Mouse (Mus musculus) midbrain, embryonic 11.5 days (tissue): ENCODE measurements around the gene Clec12a. TPM values are rescaled to one million over a fixed set of nuclear protein-coding genes. Genes with fewer than 3 reads are reported as not detected.
A peak's percentile ranks its signal among the peaks of the same experiment; 100 is the strongest.

Experiments
- ATAC-seq: fragments of 200-750 bp; cut with Nextera tagmentation; 2 replicates; pipeline ENCODE4 v1.8.0; 2017; ENCODE audit warnings: moderate TSS enrichment, moderate library complexity; ENCODE audit not compliant: low FRiP score
- DNase-seq: peaks from one replicate; pipeline ENCODE4 v3.0.0; 2015; ENCODE audit warnings: low spot score; ENCODE audit errors: missing footprints
- H3K27ac ChIP-seq: fragments of 300-500 bp; sonication (generic); 2 replicates; pipeline ENCODE4 v1.5.1; 2014; ENCODE audit warnings: low read depth, low read length
- H3K27me3 ChIP-seq: fragments of 300-500 bp; sonication (generic); 2 replicates; pipeline ENCODE4 v1.6.1; 2014; ENCODE audit warnings: mild to moderate bottlenecking, low read length, moderate library complexity, mixed read lengths; ENCODE audit not compliant: control insufficient read depth, insufficient read depth
- H3K36me3 ChIP-seq: fragments of 300-500 bp; sonication (generic); 2 replicates; pipeline ENCODE4 v1.6.1; 2014; ENCODE audit warnings: mild to moderate bottlenecking, low read length, moderate library complexity, mixed read lengths; ENCODE audit not compliant: control insufficient read depth, insufficient read depth
- H3K4me1 ChIP-seq: fragments of 300-500 bp; sonication (generic); 2 replicates; pipeline ENCODE4 v1.6.1; 2014; ENCODE audit warnings: low read length; ENCODE audit not compliant: control insufficient read depth, insufficient read depth
- H3K4me2 ChIP-seq: fragments of 300-500 bp; sonication (generic); 2 replicates; pipeline ENCODE4 v1.6.1; 2014; ENCODE audit warnings: mild to moderate bottlenecking, moderate library complexity
- H3K4me3 ChIP-seq: fragments of 300-500 bp; sonication (generic); 2 replicates; pipeline ENCODE4 v1.5.1; 2014; ENCODE audit warnings: low read depth, low read length
- H3K9ac ChIP-seq: fragments of 300-500 bp; sonication (generic); 2 replicates; pipeline ENCODE4 v1.6.1; 2014; ENCODE audit warnings: low read length
- H3K9me3 ChIP-seq: fragments of 300-500 bp; sonication (generic); 2 replicates; pipeline ENCODE4 v1.6.1; 2016; ENCODE audit warnings: low read length; ENCODE audit not compliant: control insufficient read depth
- WGBS: fragments of 180-500 bp; shearing (Covaris S2); extraction: QIAGEN DNeasy Blood & Tissue Kit; methylation state at CpG from one replicate; pipeline ENCODE4 v1.1.7; 2014; 5-methylcytosine and 5-hydroxymethylcytosine counted together
- polyA plus RNA-seq: library from polyadenylated mRNA; unstranded; fragments of >200 nt; fragmentation: Nextera tagmentation; extraction: Ambion mirVana; gene quantifications from 2 replicates; pipeline ENCODE4 v1.2.1, GENCODE M21; 2014

The Clec12a gene
- polyA plus RNA-seq, 1 experiment from 2014 or later = 0.10 TPM

DNA sequence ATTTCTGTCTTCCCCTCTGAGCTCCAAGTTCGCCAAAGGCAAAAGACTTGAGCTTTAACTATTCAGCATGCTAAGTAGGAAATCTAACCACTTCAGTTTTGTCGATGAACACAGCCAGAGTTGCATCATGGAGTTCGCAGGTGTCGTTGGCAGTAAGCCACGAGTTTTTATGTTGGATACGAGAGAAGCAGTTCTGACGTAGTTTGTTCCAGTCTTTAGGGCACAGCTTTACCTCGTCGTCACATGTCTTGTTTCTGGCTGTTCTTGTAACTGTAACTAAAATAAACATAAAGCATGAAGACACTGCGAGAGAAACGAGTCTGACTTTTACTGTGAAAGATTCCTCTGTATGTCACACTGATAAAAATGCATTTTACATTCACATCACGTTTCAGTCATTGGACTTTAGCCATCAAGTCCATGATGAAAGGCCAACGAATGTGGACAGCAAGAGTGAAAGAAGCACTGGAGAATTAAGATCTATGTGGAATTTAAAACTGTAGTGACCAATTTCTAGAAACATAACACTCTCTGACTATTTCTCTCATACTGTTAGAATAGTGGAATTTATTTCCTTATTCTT, 15.8 kb upstream of the Clec12a start:
- no peaks in the 10 kb centered on the region for H3K36me3 ChIP-seq
- H3K27me3 ChIP-seq = no peaks in the 10 kb centered on the region
- DNase-seq = no peak
- H3K4me2 ChIP-seq = no peak overlapping the region
- no peaks in the 10 kb centered on the region for H3K9me3 ChIP-seq
- no peak overlapping the region for H3K27ac ChIP-seq
- no peaks in the 10 kb centered on the region for H3K4me1 ChIP-seq
- H3K9ac ChIP-seq = no peak overlapping the region
- no peak for ATAC-seq
- WGBS = 86% methylated on average over 13 of the region's 13 CpGs
- no peak overlapping the region for H3K4me3 ChIP-seq

DNA sequence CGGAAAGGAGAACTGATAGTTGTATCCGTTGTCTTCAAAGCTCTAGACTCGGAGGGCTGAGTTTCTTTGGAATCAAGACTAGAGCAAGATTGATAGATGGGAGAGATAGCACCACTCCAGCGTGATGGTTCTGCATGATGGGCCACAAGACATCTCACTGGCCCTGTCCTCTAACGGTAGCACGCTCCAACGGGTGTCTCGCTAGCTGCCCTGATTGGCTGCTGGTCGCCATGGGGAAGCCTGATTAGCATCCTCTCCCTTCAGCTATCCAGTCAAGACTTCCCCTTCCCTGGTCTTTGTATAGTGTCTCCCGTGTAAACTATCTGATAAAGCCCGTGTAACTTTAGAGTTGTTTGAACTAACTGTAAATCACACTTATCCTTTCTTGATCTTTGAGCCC, 10.9 kb upstream of the Clec12a start, which contains the start of gene 4922502D21Rik:
Gene 4922502D21Rik (minus strand): TSS at position 187 of the 400 bp plus-strand sequence.
- Histone ChIP-seq H3K4me1 (no peaks in the 10 kb centered on the region), H3K27ac (no peak within 1 kb of the TSS), H3K27me3 (no peaks in the 10 kb centered on the region), H3K36me3 (no peaks in the 10 kb centered on the region), H3K4me3 (no peak within 1 kb of the TSS), H3K9me3 (no peaks in the 10 kb centered on the region), H3K9ac (no peak within 1 kb of the TSS), H3K4me2 (no peak within 1 kb of the TSS)
- DNase-seq (no peak), ATAC-seq (no peak)
- 52% methylated on average over 11 of the region's 11 CpGs for WGBS

DNA sequence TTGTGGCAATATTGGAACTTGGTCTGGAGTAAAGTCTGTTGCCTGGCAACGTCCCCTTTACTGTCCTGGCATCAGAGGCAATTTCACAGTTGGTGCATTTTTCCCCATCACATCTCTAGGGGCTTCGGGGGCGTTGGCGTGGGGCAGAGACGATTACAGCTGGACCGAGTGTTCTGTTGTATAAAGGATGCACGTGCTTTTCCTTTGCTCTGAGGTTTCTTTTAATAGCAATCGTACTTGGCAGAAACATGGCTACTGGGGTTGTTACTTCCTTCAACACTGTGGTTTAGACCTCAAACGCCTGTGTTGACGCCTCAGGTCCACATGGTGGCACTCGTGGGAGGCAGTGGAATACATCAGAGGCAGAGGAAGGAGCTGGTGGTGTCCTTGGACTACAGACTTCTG, 8.8 kb upstream of the Clec12a start:
- H3K27me3 ChIP-seq = no peaks in the 10 kb centered on the region
- no peak overlapping the region for H3K4me2 ChIP-seq
- no peaks in the 10 kb centered on the region for H3K4me1 ChIP-seq
- no peak for DNase-seq
- H3K9me3 ChIP-seq = no peaks in the 10 kb centered on the region
- WGBS = 42% methylated on average over 11 of the region's 11 CpGs
- no peaks in the 10 kb centered on the region for H3K36me3 ChIP-seq
- H3K27ac ChIP-seq = no peak overlapping the region
- ATAC-seq = peak; percentile 83
- no peak overlapping the region for H3K9ac ChIP-seq
- no peak overlapping the region for H3K4me3 ChIP-seq

DNA sequence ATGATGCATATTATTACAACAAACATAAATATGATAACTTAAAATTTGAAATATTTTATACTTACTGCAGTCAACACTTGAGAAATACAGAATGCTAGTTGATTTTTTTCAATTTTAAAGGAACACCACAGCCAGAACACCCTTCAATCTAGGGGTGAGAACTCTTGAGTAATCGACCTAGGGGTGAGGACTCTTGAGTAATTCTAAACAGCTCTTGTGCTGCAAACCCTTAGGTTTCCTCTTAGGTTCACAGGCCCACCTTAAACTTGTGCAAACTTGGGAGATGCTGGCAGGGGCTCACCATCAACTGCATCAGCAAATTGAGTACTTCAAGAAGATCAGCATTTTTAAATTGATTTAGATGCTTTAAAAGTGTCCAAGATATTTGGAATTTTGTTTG, 4.7 kb upstream of the Clec12a start:
- no peak for DNase-seq
- no peak overlapping the region for H3K4me2 ChIP-seq
- no peak overlapping the region for H3K9ac ChIP-seq
- no peaks in the 10 kb centered on the region for H3K36me3 ChIP-seq
- H3K4me3 ChIP-seq = no peak overlapping the region
- H3K9me3 ChIP-seq = no peaks in the 10 kb centered on the region
- 88% methylated on average over 1 of the region's 1 CpGs for WGBS
- no peak overlapping the region for H3K27ac ChIP-seq
- no peak for ATAC-seq
- no peaks in the 10 kb centered on the region for H3K27me3 ChIP-seq
- no peaks in the 10 kb centered on the region for H3K4me1 ChIP-seq

DNA sequence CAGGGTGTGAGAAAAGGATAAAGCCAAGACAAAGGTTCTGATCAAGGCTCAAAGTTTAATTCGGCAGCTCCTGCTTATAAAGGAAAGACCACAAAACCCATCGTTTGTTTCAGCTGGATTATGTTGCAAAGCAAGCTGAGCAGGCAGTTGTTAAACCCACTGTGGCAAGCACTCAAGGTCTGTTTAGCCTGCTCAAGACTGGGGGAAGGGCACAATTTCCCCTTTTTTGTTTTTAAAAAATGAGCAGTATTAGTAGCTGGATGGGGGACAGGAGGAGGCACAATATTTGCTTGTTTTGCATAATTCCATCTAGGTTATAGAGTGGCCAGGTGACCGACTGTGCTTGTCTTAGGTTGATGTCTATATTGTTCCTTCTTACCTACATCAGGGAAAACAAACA, 1.9 kb downstream of the Clec12a start:
- Histone ChIP-seq H3K27ac (no peak overlapping the region), H3K4me2 (no peak overlapping the region), H3K36me3 (no peaks in the 10 kb centered on the region), H3K9ac (no peak overlapping the region), H3K4me1 (no peaks in the 10 kb centered on the region), H3K9me3 (no peaks in the 10 kb centered on the region; the same call in 1 of the 2 replicates), H3K27me3 (no peaks in the 10 kb centered on the region), H3K4me3 (no peak overlapping the region)
- no peak for DNase-seq
- WGBS = 76% methylated on average over 3 of the region's 3 CpGs
- ATAC-seq = no peak

- Histone ChIP-seq H3K36me3 (no peaks in the 10 kb centered on the region), H3K27me3 (no peaks in the 10 kb centered on the region), H3K9ac (no peak overlapping the region), H3K9me3 (no peaks in the 10 kb centered on the region; the same call in 1 of the 2 replicates), H3K4me1 (no peaks in the 10 kb centered on the region), H3K4me2 (no peak overlapping the region), H3K27ac (no peak overlapping the region), H3K4me3 (no peak overlapping the region)
- DNase-seq (no peak), ATAC-seq (no peak)
- WGBS = 66% methylated on average over 4 of the region's 4 CpGs
These were observed 7.2 kb downstream of the Clec12a start for GRCm38 (mm10) chr6:129349524-129350352.

DNA sequence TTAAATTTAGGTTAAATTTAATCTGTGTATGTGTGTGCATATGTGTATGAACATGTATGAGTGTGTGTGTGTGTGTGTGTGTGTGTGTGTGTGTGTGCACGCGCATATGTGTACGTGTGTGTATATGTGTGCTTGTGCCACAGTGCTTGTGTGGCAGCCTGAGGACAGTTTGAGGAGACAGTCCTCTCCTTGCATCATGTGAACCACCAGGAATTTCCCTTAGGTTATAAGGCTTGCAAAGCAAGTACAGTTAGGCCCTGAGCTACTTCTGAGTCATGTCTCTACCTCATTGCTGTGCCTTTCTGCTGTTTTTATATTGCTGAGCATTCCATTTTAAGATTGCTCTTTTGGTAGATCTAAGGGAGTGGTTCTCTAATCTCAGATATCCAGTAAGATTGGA, 8.6 kb downstream of the Clec12a start:
- no peak for ATAC-seq

GRCm38 (mm10) chr6:129355774-129356173, 13.3 kb downstream of the Clec12a start:
- no peaks in the 10 kb centered on the region for H3K27me3 ChIP-seq
- DNase-seq (peak; percentile 14), ATAC-seq (no peak)
- no peak overlapping the region for H3K4me3 ChIP-seq
- H3K9ac ChIP-seq = no peak overlapping the region
- H3K9me3 ChIP-seq = no peaks in the 10 kb centered on the region
- 96% methylated on average over 2 of the region's 2 CpGs for WGBS
- H3K36me3 ChIP-seq = no peaks in the 10 kb centered on the region
- no peak overlapping the region for H3K4me2 ChIP-seq
- no peaks in the 10 kb centered on the region for H3K4me1 ChIP-seq
- H3K27ac ChIP-seq = no peak overlapping the region

More for the DNA sequence above, 8.6 kb downstream of the Clec12a start:
- no peaks in the 10 kb centered on the region for H3K27me3 ChIP-seq
- no peaks in the 10 kb centered on the region for H3K4me1 ChIP-seq
- no peaks in the 10 kb centered on the region for H3K36me3 ChIP-seq
- 85% methylated on average over 3 of the region's 3 CpGs for WGBS
- no peaks in the 10 kb centered on the region; the same call in 1 of the 2 replicates for H3K9me3 ChIP-seq
- no peak overlapping the region for H3K4me2 ChIP-seq
- H3K27ac ChIP-seq = no peak overlapping the region
- no peak overlapping the region for H3K9ac ChIP-seq
- DNase-seq = no peak
- H3K4me3 ChIP-seq = no peak overlapping the region

GRCm38 (mm10) chr6:129356430-129356829, 13.9 kb downstream of the Clec12a start:
- H3K27ac ChIP-seq = no peak overlapping the region
- H3K4me3 ChIP-seq = no peak overlapping the region
- H3K4me2 ChIP-seq = no peak overlapping the region
- no peaks in the 10 kb centered on the region for H3K4me1 ChIP-seq
- DNase-seq (peak; percentile 51), ATAC-seq (no peak)
- no peaks in the 10 kb centered on the region for H3K9me3 ChIP-seq
- no peaks in the 10 kb centered on the region for H3K36me3 ChIP-seq
- no peaks in the 10 kb centered on the region for H3K27me3 ChIP-seq
- no peak overlapping the region for H3K9ac ChIP-seq
